Mouse (Mus musculus) layer of hippocampus, postnatal 14 days (tissue): ENCODE results near the gene Fcgr1. TPM values are rescaled to one million over a fixed set of nuclear protein-coding genes. Genes with fewer than 3 reads are reported as not detected.

ENCODE experiments used
- microRNA-seq, 2 experiments: library from miRNA; unstranded; fragments of <30 nt; microRNA quantifications; one replicate each; pipeline ENCODE4 v1.2.0; 2021
- total RNA-seq, 2 experiments: library from RNA; stranded (reverse); gene quantifications; 2 replicates each; pipeline ENCODE4 v1.2.3; 2021

Fcgr1 gene
- total RNA-seq, 2 experiments from 2014 or later, result 2.3 to 2.5 TPM

Small RNA genes lying within 50 kb of the gene (microRNA-seq; reads per million reads assigned to microRNA genes)
- gene Gm47311, result 0 reads per million in 2 experiments
- gene Gm47313, result 0 reads per million in 2 experiments

Other genes with a start within 250 kb of the Fcgr1 start
- gene Vps45, start 235.5 kb downstream of the Fcgr1 start, total RNA-seq, result 10 to 100 TPM; 41.1 to 47.8 TPM
- gene Otud7b, start 189.4 kb downstream of the Fcgr1 start, total RNA-seq, result 10 to 100 TPM; 27.4 to 31.0 TPM
- gene Mtmr11, start 132.0 kb downstream of the Fcgr1 start, total RNA-seq, result 1 to 10 TPM; 5.8 to 7.8 TPM
- 10 to 100 TPM; 48.6 to 52.4 TPM for gene Sf3b4, start 121.6 kb downstream of the Fcgr1 start, total RNA-seq
- 100 to 1,000 TPM; 360 to 375 TPM for gene Sv2a, start 112.8 kb downstream of the Fcgr1 start, total RNA-seq
- 10 to 100 TPM; 16.1 to 21.2 TPM for gene Bola1, start 74.3 kb downstream of the Fcgr1 start, total RNA-seq
- 10 to 100 TPM in 1 of 2 experiments, 1 to 10 TPM in 1; 9.4 to 10.4 TPM for gene Hist2h2ab, start 74.1 kb downstream of the Fcgr1 start, total RNA-seq
- 10 to 100 TPM; 28.2 to 31.3 TPM for gene Hist2h2ac, start 73.1 kb downstream of the Fcgr1 start, total RNA-seq
- 1 to 10 TPM; 4.0 to 4.8 TPM for gene Hist2h2be, start 72.8 kb downstream of the Fcgr1 start, total RNA-seq
- gene Hist2h3c2, start 54.8 kb downstream of the Fcgr1 start, total RNA-seq, result 10 to 100 TPM; 11.3 to 14.7 TPM
- gene Hist2h2aa2, start 53.7 kb downstream of the Fcgr1 start, total RNA-seq, result 100 to 1,000 TPM; 248 to 267 TPM
- gene Hist2h2aa1, start 48.5 kb downstream of the Fcgr1 start, total RNA-seq, result 1 to 10 TPM; 6.7 to 8.0 TPM
- not detected for gene Hist2h3c1, start 47.3 kb downstream of the Fcgr1 start, total RNA-seq
- 10 to 100 TPM; 25.2 to 29.8 TPM for gene Hist2h4, start 30.7 kb downstream of the Fcgr1 start, total RNA-seq
- 100 to 1,000 TPM in 1 of 2 experiments, 10 to 100 TPM in 1; 73.5 to 102 TPM for gene Hist2h3b, start 25.3 kb downstream of the Fcgr1 start, total RNA-seq
- gene Hist2h2bb, start 24.2 kb downstream of the Fcgr1 start, total RNA-seq, result 100 to 1,000 TPM; 133 to 147 TPM
- gene BC107364, start 158.3 kb upstream of the Fcgr1 start, total RNA-seq, result not detected
- under 1 TPM in 1 of 2 experiments, not detected in 1; 0.16 TPM for gene Hfe2, start 231.2 kb upstream of the Fcgr1 start, total RNA-seq